8 mouse cellular contexts compared by ENCODE assay signal in the genomic region with DNA sequence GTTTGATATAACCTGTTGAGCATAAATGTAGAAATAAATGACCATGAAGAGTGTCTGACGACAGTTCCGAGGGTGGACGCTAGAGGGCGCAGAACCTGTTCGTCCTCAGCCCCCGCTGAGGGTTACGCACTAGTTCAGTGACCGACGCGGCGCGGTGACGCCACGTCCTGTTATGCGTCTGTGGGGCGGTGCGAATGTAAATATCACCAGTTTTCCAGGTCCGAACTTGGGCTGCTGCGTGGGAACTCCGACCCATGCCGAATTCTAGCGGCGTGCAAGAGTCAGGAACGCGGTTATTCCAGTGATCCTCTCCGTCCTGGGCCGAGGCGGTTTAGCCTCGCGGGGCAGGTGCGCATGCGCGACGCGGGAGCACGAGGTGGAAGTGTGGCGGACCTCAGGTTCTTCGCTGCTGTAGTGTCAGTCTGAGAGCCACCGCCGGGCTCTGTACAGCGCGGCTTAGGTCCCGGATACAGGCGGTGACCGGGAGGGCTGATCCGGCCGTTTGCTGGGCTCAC. TPM values are rescaled to one million over a fixed set of nuclear protein-coding genes. Genes with fewer than 3 reads are reported as not detected.
DNase-seq lines count a peak whose midpoint lies in the region; ATAC-seq and TF ChIP-seq lines count a peak whose summit lies in the region.

A gene (plus strand): TSS at position 203 of the 515 bp plus-strand sequence.

- peak within 1 kb of the TSS; percentile 39 for H3ac ChIP-seq in myocyte (ENCODE audit: control insufficient read depth, insufficient read length)

- WGBS in heart, embryonic 11.5 days (ENCODE audit: insufficient replicate concordance) = under 1% methylated on average over 47 of the region's 47 CpGs
- WGBS in kidney, embryonic 16.5 days = 0% methylated on average over 47 of the region's 47 CpGs
- WGBS in liver, adult 2 months = under 1% methylated on average over 47 of the region's 47 CpGs

- DNase-seq in A20 (ENCODE audit: low read depth, low spot score) = peak; percentile 98
- DNase-seq in liver, adult 2 months (ENCODE audit: extremely low read depth, low read depth, low spot score) = peak; percentile 85
- DNase-seq in splenic B cell, adult 2 months (ENCODE audit: low read depth, low spot score) = peak; percentile 97

- no peaks in the 10 kb centered on the region for H3K27me3 ChIP-seq in heart, embryonic 11.5 days (ENCODE audit: control insufficient read depth, insufficient read depth, low read length)
- no peaks in the 10 kb centered on the region for H3K27me3 ChIP-seq in kidney, embryonic 16.5 days (ENCODE audit: insufficient read depth, low read length)
- no peaks in the 10 kb centered on the region for H3K27me3 ChIP-seq in liver, adult 2 months (ENCODE audit: control insufficient read depth, insufficient read depth, low read length)
- no peaks in the 10 kb centered on the region for H3K27me3 ChIP-seq in myocyte (ENCODE audit: control insufficient read depth, insufficient read depth, insufficient read length)
- no peaks in the 10 kb centered on the region for H3K27me3 ChIP-seq in splenic B cell, adult 2 months (ENCODE audit: control insufficient read depth, insufficient read depth, low read length, poor library complexity, severe bottlenecking)

- peaks cover 13% of the 10 kb centered on the region for H3K4me1 ChIP-seq in bone marrow macrophage, adult 2 months (ENCODE audit: control insufficient read depth, insufficient read depth, low read length)
- H3K4me1 ChIP-seq in embryonic fibroblast, embryonic 13.5 days (ENCODE audit: control insufficient read depth, insufficient read depth, low read length) = peaks cover 4% of the 10 kb centered on the region; the same call in 1 of the 2 replicates
- H3K4me1 ChIP-seq in heart, embryonic 11.5 days (ENCODE audit: control insufficient read depth, insufficient read depth, low read length) = peaks cover 6% of the 10 kb centered on the region; the same call in 1 of the 2 replicates
- peaks cover 14% of the 10 kb centered on the region for H3K4me1 ChIP-seq in kidney, embryonic 16.5 days (ENCODE audit: insufficient read depth, low read length)
- H3K4me1 ChIP-seq in liver, adult 2 months (ENCODE audit: control insufficient read depth, insufficient read depth, low read length) = peaks cover 5% of the 10 kb centered on the region

- H3K4me2 ChIP-seq in heart, embryonic 11.5 days = peak within 1 kb of the TSS; percentile 90
- H3K4me2 ChIP-seq in kidney, embryonic 16.5 days (replicated peaks; ENCODE audit: low read depth, low read length) = peak within 1 kb of the TSS; percentile 97
- H3K4me2 ChIP-seq in myocyte (ENCODE audit: low read depth) = peak within 1 kb of the TSS; percentile 94

- peak within 1 kb of the TSS; percentile 76 for H3K4me3 ChIP-seq in bone marrow macrophage, adult 2 months (ENCODE audit: insufficient read depth, low read length)
- peak within 1 kb of the TSS; percentile 55 for H3K4me3 ChIP-seq in embryonic fibroblast, embryonic 13.5 days (ENCODE audit: insufficient read depth, low read length)
- H3K4me3 ChIP-seq in heart, embryonic 11.5 days (ENCODE audit: low read depth, low read length) = peak within 1 kb of the TSS; percentile 72
- H3K4me3 ChIP-seq in kidney, embryonic 16.5 days (ENCODE audit: low read length) = peak within 1 kb of the TSS; percentile 82
- H3K4me3 ChIP-seq in liver, adult 2 months (ENCODE audit: insufficient read depth, low read depth, low read length) = peak within 1 kb of the TSS; percentile 88
- H3K4me3 ChIP-seq in myocyte = peak within 1 kb of the TSS; percentile 82

- ATAC-seq in heart, embryonic 11.5 days (replicated peaks; ENCODE audit: insufficient number of reproducible peaks, low FRiP score, low TSS enrichment) = peak; percentile 92
- ATAC-seq in kidney, embryonic 16.5 days (ENCODE audit: low FRiP score, low TSS enrichment) = peak; percentile 96

- H3K27ac ChIP-seq in bone marrow macrophage, adult 2 months (ENCODE audit: insufficient read depth, low read depth, low read length) = peak within 1 kb of the TSS; percentile 83
- H3K27ac ChIP-seq in embryonic fibroblast, embryonic 13.5 days (ENCODE audit: insufficient read depth, low read length) = peak within 1 kb of the TSS; percentile 78
- peak within 1 kb of the TSS; percentile 95 for H3K27ac ChIP-seq in heart, embryonic 11.5 days (ENCODE audit: low read depth, low read length)
- peak within 1 kb of the TSS; percentile 99 for H3K27ac ChIP-seq in kidney, embryonic 16.5 days (ENCODE audit: low read length)
- H3K27ac ChIP-seq in liver, adult 2 months (replicated peaks; ENCODE audit: insufficient read depth, low read depth, low read length) = peak within 1 kb of the TSS; percentile 97

- peaks cover 4% of the 10 kb centered on the region for H3K36me3 ChIP-seq in heart, embryonic 11.5 days (ENCODE audit: control insufficient read depth, insufficient read depth, low read length)
- H3K36me3 ChIP-seq in kidney, embryonic 16.5 days (ENCODE audit: insufficient read depth, low read length) = peaks cover 10% of the 10 kb centered on the region
- peaks cover 11% of the 10 kb centered on the region for H3K36me3 ChIP-seq in liver, adult 2 months (ENCODE audit: control insufficient read depth, insufficient read depth, low read length)
- H3K36me3 ChIP-seq in myocyte (ENCODE audit: control insufficient read depth, insufficient read depth) = peaks cover 4% of the 10 kb centered on the region
- no peaks in the 10 kb centered on the region for H3K36me3 ChIP-seq in splenic B cell, adult 2 months (ENCODE audit: control insufficient read depth, insufficient read depth, low read length, poor library complexity, severe bottlenecking)

- peak within 1 kb of the TSS; percentile 82 for H3K9ac ChIP-seq in heart, embryonic 11.5 days (ENCODE audit: low read depth, low read length)
- H3K9ac ChIP-seq in kidney, embryonic 16.5 days (replicated peaks; ENCODE audit: low read length) = peak within 1 kb of the TSS; percentile 87
- H3K9ac ChIP-seq in liver, adult 2 months (ENCODE audit: low read depth, low read length) = peak within 1 kb of the TSS; percentile 92

- TF ChIP-seq CTCF in bone marrow macrophage, adult 2 months (IDR thresholded peaks at IDR 0.05; ENCODE audit: low read depth, low read length) = peak; percentile 77
- peak; percentile 96 for TF ChIP-seq CTCF in embryonic fibroblast, embryonic 13.5 days (IDR thresholded peaks at IDR 0.05; ENCODE audit: borderline replicate concordance, insufficient read depth, low read length)
- TF ChIP-seq CTCF in liver, adult 2 months (IDR thresholded peaks at IDR 0.05; ENCODE audit: low read depth, low read length) = peak; percentile 99

- TF ChIP-seq POLR2A in bone marrow macrophage, adult 2 months (IDR thresholded peaks at IDR 0.05; ENCODE audit: borderline replicate concordance, low read depth, low read length) = no peak
- TF ChIP-seq POLR2A in embryonic fibroblast, embryonic 13.5 days (IDR thresholded peaks at IDR 0.05; ENCODE audit: low read depth, low read length) = peak; percentile 83
- TF ChIP-seq POLR2A in liver, adult 2 months (IDR thresholded peaks at IDR 0.05; ENCODE audit: extremely low read depth, insufficient read depth, low read length) = peak; percentile 28
- peak; percentile 71 for TF ChIP-seq POLR2A in myocyte (IDR thresholded peaks at IDR 0.05; ENCODE audit: insufficient read length, low read depth)

- H3K9me3 ChIP-seq in heart, embryonic 11.5 days (replicated peaks; ENCODE audit: control insufficient read depth, low read length) = no peaks in the 10 kb centered on the region
- H3K9me3 ChIP-seq in kidney, embryonic 16.5 days (ENCODE audit: low read length) = no peaks in the 10 kb centered on the region

- peaks cover 9% of the 10 kb centered on the region for H3K79me2 ChIP-seq in liver, adult 2 months (ENCODE audit: control insufficient read depth, insufficient read depth, low read length)
- H3K79me2 ChIP-seq in myocyte (ENCODE audit: control insufficient read depth, insufficient read depth) = peaks cover 24% of the 10 kb centered on the region

TF ChIP-seq in myocyte, 11 proteins besides CTCF, POLR2A, EP300 and RAD21:
- TF ChIP-seq USF1 (IDR thresholded peaks at IDR 0.05; ENCODE audit: low read depth) (no peak), E2F4 (IDR thresholded peaks at IDR 0.05; ENCODE audit: insufficient read depth) (no peak), CEBPB (IDR thresholded peaks at IDR 0.05; ENCODE audit: insufficient read depth, poor library complexity, severe bottlenecking) (no peak), REST (IDR thresholded peaks at IDR 0.05; ENCODE audit: insufficient read depth, insufficient read length) (no peak), MYOD1 (IDR thresholded peaks at IDR 0.05; ENCODE audit: control insufficient read depth in 1 of 3, insufficient read length in 2 of 3, low read depth in 2 of 3) (peak in 1 of 3 experiments; percentile 7), MAX (IDR thresholded peaks at IDR 0.05; ENCODE audit: low read depth) (no peak), MYOG (IDR thresholded peaks at IDR 0.05; ENCODE audit: control insufficient read depth in 1 of 3, insufficient read depth in 1 of 3, insufficient read length in 2 of 3, low read depth in 2 of 3) (no peak), SRF (IDR thresholded peaks at IDR 0.05; ENCODE audit: control insufficient read depth, insufficient read length, low read depth) (peak; percentile 79), POLR2AphosphoS2 (IDR thresholded peaks at IDR 0.05; ENCODE audit: insufficient read length, low read depth) (peak; percentile 70), TCF12 (IDR thresholded peaks at IDR 0.05; ENCODE audit: insufficient read depth, poor library complexity, severe bottlenecking) (no peak), TCF3 (IDR thresholded peaks at IDR 0.05; ENCODE audit: insufficient read length, low read depth) (no peak)
TF ChIP-seq in myocyte: peak in this region for 3.

RNA-seq across cellular contexts. Expression of the gene that starts here (rescaled TPM):
- polyA plus RNA-seq in bone marrow macrophage, adult 2 months (2012; ENCODE audit: insufficient read depth, insufficient read length, missing spikeins) = 13.3 and 20.1 TPM in 2 replicates
- 17.8 and 24.1 TPM in 2 replicates for polyA plus RNA-seq in embryonic fibroblast, embryonic 13.5 days (2011; ENCODE audit: insufficient read length, low read depth, missing spikeins)
- 40.0 and 43.5 TPM in 2 replicates for polyA plus RNA-seq in heart, embryonic 11.5 days (2014; fragmentation: Nextera tagmentation; extraction: Ambion mirVana)
- 54.1 and 58.6 TPM in 2 replicates for polyA plus RNA-seq in kidney, embryonic 16.5 days (2015; fragmentation: Nextera tagmentation; extraction: Ambion mirVana)
- total RNA-seq in liver, adult 2 months (2014; rRNA removed) = 18.8 and 19.5 TPM in 2 replicates
- polyA plus RNA-seq in liver, adult 2 months (2012; rRNA removed) = 5.4 and 6.9 TPM in 2 replicates
- 22.2 TPM for polyA plus RNA-seq in myocyte (2012; fragmentation: generic; extraction: Trizol)

Comparison
In these comparisons a context has a peak if more than half of its experiments do, and no peak if none do; other contexts are left out.
1. Peak in every context shown above with its lines: DNase-seq, ATAC-seq, H3K4me3 ChIP-seq and H3K27ac ChIP-seq.